Mouse (Mus musculus): ENCODE results near the gene Rabif. TPM values are rescaled to one million over a fixed set of nuclear protein-coding genes. Genes with fewer than 3 reads are reported as not detected.

The Rabif gene
- 37.3 TPM for polyA plus RNA-seq (2014; fragmentation: Illumina TruSeq; extraction: RNeasy Lipid Tissue Mini Kit (QIAGEN cat#74804); ENCODE audit: low read depth, low replicate concordance)

GRCm38 (mm10) chr1:134494428-134495215 lies at the start of gene Rabif:
TSS of gene Rabif (plus strand) at chr1:134494648.

GRCm38 (mm10) chr1:134454904-134455824 lies 39.3 kb upstream of the Rabif start, which contains the start of gene Klhl12:
TSS of gene Klhl12 (plus strand) at chr1:134455531.

DNA sequence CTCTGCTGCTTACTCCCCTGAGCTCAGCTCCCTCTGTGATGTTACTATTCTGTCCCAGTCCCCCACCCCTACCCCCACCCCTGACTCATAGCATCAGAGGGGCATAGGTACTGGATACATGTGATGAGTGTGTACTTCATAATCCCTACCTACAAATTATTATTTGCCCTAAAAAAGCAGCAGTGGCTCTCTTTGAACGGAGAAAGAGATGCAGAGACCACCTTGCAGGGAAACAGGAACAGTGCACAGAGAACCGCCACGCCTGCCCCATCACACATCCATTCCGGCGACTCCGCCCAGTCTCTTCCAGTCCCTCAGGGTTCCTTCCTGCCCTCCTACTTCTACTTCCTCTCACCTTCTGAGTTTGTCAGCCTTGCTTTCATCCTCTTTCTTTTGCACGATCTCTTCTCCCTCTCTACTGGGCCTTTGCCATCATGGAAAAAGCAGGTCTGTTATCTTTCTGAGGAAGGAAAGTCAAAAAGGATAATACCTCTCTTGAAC lies 55.2 kb downstream of the Rabif start, which contains the start of gene Mgat4e:
TSS of gene Mgat4e (minus strand) at position 51 of the 501 bp plus-strand sequence.

Other genes starting within 250 kb of the Rabif start
- gene Myog, start 204.7 kb upstream of the Rabif start, polyA plus RNA-seq (2014; fragmentation: Illumina TruSeq; extraction: RNeasy Lipid Tissue Mini Kit (QIAGEN cat#74804); ENCODE audit: low read depth, low replicate concordance) = not detected
- 0.79 TPM for gene Ppfia4, start 161.7 kb upstream of the Rabif start, polyA plus RNA-seq (2014; fragmentation: Illumina TruSeq; extraction: RNeasy Lipid Tissue Mini Kit (QIAGEN cat#74804); ENCODE audit: low read depth, low replicate concordance)
- gene Tmem183a, start 132.7 kb upstream of the Rabif start, polyA plus RNA-seq (2014; fragmentation: Illumina TruSeq; extraction: RNeasy Lipid Tissue Mini Kit (QIAGEN cat#74804); ENCODE audit: low read depth, low replicate concordance) = 184 TPM
- gene 4933406M09Rik, start 108.7 kb upstream of the Rabif start, polyA plus RNA-seq (2014; fragmentation: Illumina TruSeq; extraction: RNeasy Lipid Tissue Mini Kit (QIAGEN cat#74804); ENCODE audit: low read depth, low replicate concordance) = not detected
- gene Cyb5r1, start 89.1 kb upstream of the Rabif start, polyA plus RNA-seq (2014; fragmentation: Illumina TruSeq; extraction: RNeasy Lipid Tissue Mini Kit (QIAGEN cat#74804); ENCODE audit: low read depth, low replicate concordance) = 8.3 TPM
- 74.6 TPM for gene Adipor1, start 79.3 kb upstream of the Rabif start, polyA plus RNA-seq (2014; fragmentation: Illumina TruSeq; extraction: RNeasy Lipid Tissue Mini Kit (QIAGEN cat#74804); ENCODE audit: low read depth, low replicate concordance)
- gene Klhl12, start 39.1 kb upstream of the Rabif start, polyA plus RNA-seq (2014; fragmentation: Illumina TruSeq; extraction: RNeasy Lipid Tissue Mini Kit (QIAGEN cat#74804); ENCODE audit: low read depth, low replicate concordance) = 25.7 TPM
- not detected for gene Mgat4e, start 55.0 kb downstream of the Rabif start, polyA plus RNA-seq (2014; fragmentation: Illumina TruSeq; extraction: RNeasy Lipid Tissue Mini Kit (QIAGEN cat#74804); ENCODE audit: low read depth, low replicate concordance)
- gene Kdm5b, start 65.5 kb downstream of the Rabif start, polyA plus RNA-seq (2014; fragmentation: Illumina TruSeq; extraction: RNeasy Lipid Tissue Mini Kit (QIAGEN cat#74804); ENCODE audit: low read depth, low replicate concordance) = 20.2 TPM
- gene Syt2, start 152.0 kb downstream of the Rabif start, polyA plus RNA-seq (2014; fragmentation: Illumina TruSeq; extraction: RNeasy Lipid Tissue Mini Kit (QIAGEN cat#74804); ENCODE audit: low read depth, low replicate concordance) = 0.47 TPM